Mouse (Mus musculus) neural tube, embryonic 11.5 days (tissue): ENCODE data around the gene Egr2. TPM values are rescaled to one million over a fixed set of nuclear protein-coding genes. Genes with fewer than 3 reads are reported as not detected.

Experiments used
- ATAC-seq: fragments of 200-750 bp; cut with Nextera tagmentation; 2 replicates; pipeline ENCODE4 v1.8.0; 2017; ENCODE audit warnings: moderate number of reproducible peaks, mild to moderate bottlenecking, moderate TSS enrichment, moderate library complexity; ENCODE audit not compliant: insufficient read depth, low FRiP score, low TSS enrichment
- DNase-seq: peaks from one replicate; pipeline ENCODE4 v3.0.0-alpha.2; 2015; ENCODE audit warnings: low spot score
- H3K27ac ChIP-seq: fragments of 300-500 bp; sonication (generic); 2 replicates; pipeline ENCODE4 v1.5.1; 2014; ENCODE audit warnings: low read depth, mild to moderate bottlenecking, low read length
- H3K27me3 ChIP-seq: fragments of 300-500 bp; sonication (generic); 2 replicates; pipeline ENCODE4 v1.6.1; 2014; ENCODE audit warnings: mild to moderate bottlenecking, low read length, mixed read lengths; ENCODE audit not compliant: control insufficient read depth, insufficient read depth
- H3K36me3 ChIP-seq: fragments of 300-500 bp; sonication (generic); 2 replicates; pipeline ENCODE4 v1.6.1; 2014; ENCODE audit warnings: mild to moderate bottlenecking, low read length, moderate library complexity, mixed read lengths; ENCODE audit not compliant: control insufficient read depth, insufficient read depth
- H3K4me1 ChIP-seq: fragments of 300-500 bp; sonication (generic); 2 replicates; pipeline ENCODE4 v1.6.1; 2014; ENCODE audit warnings: low read length, mixed read lengths; ENCODE audit not compliant: control insufficient read depth, insufficient read depth
- H3K4me2 ChIP-seq: fragments of 300-500 bp; sonication (generic); 2 replicates; pipeline ENCODE4 v1.6.1; 2014; ENCODE audit warnings: low read depth, mild to moderate bottlenecking, moderate library complexity
- H3K4me3 ChIP-seq: fragments of 300-500 bp; sonication (generic); 2 replicates; pipeline ENCODE4 v1.5.1; 2014; ENCODE audit warnings: low read depth, low read length
- H3K9ac ChIP-seq: fragments of 300-500 bp; sonication (generic); 2 replicates; pipeline ENCODE4 v1.6.1; 2014; ENCODE audit warnings: mild to moderate bottlenecking, low read length
- H3K9me3 ChIP-seq: fragments of 300-500 bp; sonication (generic); 2 replicates; pipeline ENCODE4 v1.6.1; 2016; ENCODE audit warnings: low read length; ENCODE audit not compliant: control insufficient read depth
- WGBS: fragments of 180-500 bp; shearing (Covaris S2); extraction: QIAGEN DNeasy Blood & Tissue Kit; methylation state at CpG from one replicate; pipeline ENCODE4 v1.1.7; 2014; 5-methylcytosine and 5-hydroxymethylcytosine counted together
- polyA plus RNA-seq: library from polyadenylated mRNA; unstranded; fragments of >200 nt; fragmentation: Nextera tagmentation; extraction: Ambion mirVana; gene quantifications from 2 replicates; pipeline ENCODE4 v1.2.1, GENCODE M21; 2014

Egr2 gene
- polyA plus RNA-seq, 1 experiment from 2014 or later = 0.76 TPM

- Histone ChIP-seq H3K36me3 (no peaks in the 10 kb centered on the region), H3K9ac (no peak overlapping the region), H3K27ac (no peak overlapping the region), H3K27me3 (peaks cover 68% of the 10 kb centered on the region), H3K9me3 (no peaks in the 10 kb centered on the region), H3K4me2 (peak overlapping the region; percentile 93), H3K4me1 (peaks cover 20% of the 10 kb centered on the region; the same call in 1 of the 2 replicates), H3K4me3 (peak overlapping the region; percentile 38)
- under 1% methylated on average over 35 of the region's 35 CpGs for WGBS
- peak; percentile 85 for DNase-seq
- ATAC-seq = peak; percentile 49; the same call in 1 of the 2 replicates
Measured at GRCm38 (mm10) chr10:67535972-67536371, 697 bp downstream of the Egr2 start.

- H3K9ac ChIP-seq = peak overlapping the region; percentile 18; the same call in 1 of the 2 replicates
Measured at GRCm38 (mm10) chr10:67536621-67537141, 1.4 kb downstream of the Egr2 start.

GRCm38 (mm10) chr10:67537151-67537994 lies 2.1 kb downstream of the Egr2 start:
- ATAC-seq (peak; percentile 80), DNase-seq (peak; percentile 86)
- Histone ChIP-seq H3K4me2 (peak overlapping the region; percentile 93), H3K36me3 (no peaks in the 10 kb centered on the region), H3K27ac (no peak overlapping the region), H3K27me3 (peaks cover 80% of the 10 kb centered on the region), H3K4me3 (peak overlapping the region; percentile 38), H3K9me3 (no peaks in the 10 kb centered on the region), H3K9ac (peak overlapping the region; percentile 23; the same call in 1 of the 2 replicates), H3K4me1 (peaks cover 20% of the 10 kb centered on the region; the same call in 1 of the 2 replicates)
- under 1% methylated on average over 51 of the region's 51 CpGs for WGBS

More at GRCm38 (mm10) chr10:67536621-67537141, 1.4 kb downstream of the Egr2 start:
- Histone ChIP-seq H3K36me3 (no peaks in the 10 kb centered on the region), H3K27ac (no peak overlapping the region), H3K9me3 (no peaks in the 10 kb centered on the region), H3K4me2 (peak overlapping the region; percentile 93), H3K4me3 (peak overlapping the region; percentile 38), H3K4me1 (peaks cover 20% of the 10 kb centered on the region; the same call in 1 of the 2 replicates), H3K27me3 (peaks cover 75% of the 10 kb centered on the region)
- peak; percentile 45 for DNase-seq
- ATAC-seq = peak; percentile 36
- under 1% methylated on average over 22 of the region's 32 CpGs for WGBS

- Histone ChIP-seq H3K36me3 (no peaks in the 10 kb centered on the region), H3K9me3 (no peaks in the 10 kb centered on the region), H3K4me2 (peak overlapping the region; percentile 93), H3K4me1 (peaks cover 20% of the 10 kb centered on the region; the same call in 1 of the 2 replicates), H3K9ac (no peak overlapping the region), H3K27me3 (peaks cover 81% of the 10 kb centered on the region), H3K27ac (no peak overlapping the region), H3K4me3 (peak overlapping the region; percentile 38)
- DNase-seq (peak; percentile 24), ATAC-seq (no peak)
- WGBS = under 1% methylated on average over 19 of the region's 19 CpGs
Measured at GRCm38 (mm10) chr10:67538106-67538505, 2.8 kb downstream of the Egr2 start.

GRCm38 (mm10) chr10:67538585-67539400 lies 3.5 kb downstream of the Egr2 start:
- no peak overlapping the region for H3K27ac ChIP-seq
- H3K36me3 ChIP-seq = no peaks in the 10 kb centered on the region
- peaks cover 76% of the 10 kb centered on the region for H3K27me3 ChIP-seq
- H3K4me3 ChIP-seq = peak overlapping the region; percentile 38
- under 1% methylated on average over 50 of the region's 50 CpGs for WGBS
- H3K9ac ChIP-seq = no peak overlapping the region
- H3K4me1 ChIP-seq = peaks cover 20% of the 10 kb centered on the region; the same call in 1 of the 2 replicates
- no peaks in the 10 kb centered on the region for H3K9me3 ChIP-seq
- DNase-seq (no peak), ATAC-seq (no peak)
- H3K4me2 ChIP-seq = peak overlapping the region; percentile 93; the same call in 1 of the 2 replicates

- Histone ChIP-seq H3K9me3 (no peaks in the 10 kb centered on the region), H3K36me3 (no peaks in the 10 kb centered on the region), H3K27ac (no peak overlapping the region), H3K4me1 (peaks cover 20% of the 10 kb centered on the region; the same call in 1 of the 2 replicates), H3K4me3 (no peak overlapping the region), H3K27me3 (peaks cover 71% of the 10 kb centered on the region), H3K9ac (no peak overlapping the region), H3K4me2 (no peak overlapping the region)
- ATAC-seq = no peak
- no peak for DNase-seq
- WGBS = 50% methylated on average over 6 of the region's 6 CpGs
Measured at GRCm38 (mm10) chr10:67539401-67539730, 4.1 kb downstream of the Egr2 start.

- DNase-seq (no peak), ATAC-seq (no peak)
- Histone ChIP-seq H3K36me3 (no peaks in the 10 kb centered on the region), H3K9me3 (no peaks in the 10 kb centered on the region), H3K4me1 (peaks cover 16% of the 10 kb centered on the region; the same call in 1 of the 2 replicates), H3K27me3 (peaks cover 58% of the 10 kb centered on the region), H3K4me3 (no peak overlapping the region), H3K9ac (no peak overlapping the region), H3K4me2 (no peak overlapping the region), H3K27ac (no peak overlapping the region)
- WGBS = 13% methylated on average over 19 of the region's 19 CpGs
Measured at GRCm38 (mm10) chr10:67540591-67540990, 5.3 kb downstream of the Egr2 start.

- peaks cover 14% of the 10 kb centered on the region for H3K4me1 ChIP-seq
- H3K4me2 ChIP-seq = peak overlapping the region; percentile 97
- peak; percentile 30 for DNase-seq
- H3K9me3 ChIP-seq = no peaks in the 10 kb centered on the region
- no peaks in the 10 kb centered on the region for H3K27me3 ChIP-seq
- peak overlapping the region; percentile 83 for H3K4me3 ChIP-seq
- under 1% methylated on average over 20 of the region's 20 CpGs for WGBS
- no peak overlapping the region; the same call in 1 of the 2 replicates for H3K27ac ChIP-seq
- no peak; the same call in none of the 2 replicates for ATAC-seq
- peak overlapping the region; percentile 81 for H3K9ac ChIP-seq
- no peaks in the 10 kb centered on the region for H3K36me3 ChIP-seq
Measured at GRCm38 (mm10) chr10:67547850-67548260, 12.6 kb downstream of the Egr2 start.
